Mouse (Mus musculus) heart, embryonic 11.5 days (tissue): ENCODE measurements around the gene Use1. TPM values are rescaled to one million over a fixed set of nuclear protein-coding genes. Genes with fewer than 3 reads are reported as not detected.
"Not testable (repeated sequence)": the region's sequence is repeated elsewhere in the genome, so short reads cannot be mapped to it uniquely, and the experiment has no call there.

ENCODE experiments used
- ATAC-seq: fragments of 200-750 bp; cut with Nextera tagmentation; replicated peaks from 2 replicates; pipeline ENCODE4 v1.8.0; 2017; ENCODE audit warnings: moderate library complexity; ENCODE audit not compliant: insufficient number of reproducible peaks, low FRiP score, low TSS enrichment
- H3K27ac ChIP-seq: fragments of 300-500 bp; sonication (generic); 2 replicates; pipeline ENCODE4 v1.5.1; 2014; ENCODE audit warnings: mild to moderate bottlenecking, low read depth, low read length
- H3K27me3 ChIP-seq: fragments of 300-500 bp; sonication (generic); 2 replicates; pipeline ENCODE4 v1.6.1; 2014; ENCODE audit warnings: mild to moderate bottlenecking, low read length, mixed read lengths; ENCODE audit not compliant: control insufficient read depth, insufficient read depth
- H3K36me3 ChIP-seq: fragments of 300-500 bp; sonication (generic); 2 replicates; pipeline ENCODE4 v1.6.1; 2014; ENCODE audit warnings: mild to moderate bottlenecking, low read length, moderate library complexity, mixed read lengths; ENCODE audit not compliant: control insufficient read depth, insufficient read depth
- H3K4me1 ChIP-seq: fragments of 300-500 bp; sonication (generic); 2 replicates; pipeline ENCODE4 v1.6.1; 2014; ENCODE audit warnings: low read length; ENCODE audit not compliant: control insufficient read depth, insufficient read depth
- H3K4me2 ChIP-seq: fragments of 300-500 bp; sonication (generic); 2 replicates; pipeline ENCODE4 v1.6.1; 2014; ENCODE audit warnings: mild to moderate bottlenecking, moderate library complexity
- H3K4me3 ChIP-seq: fragments of 300-500 bp; sonication (generic); 2 replicates; pipeline ENCODE4 v1.5.1; 2014; ENCODE audit warnings: low read depth, low read length
- H3K9ac ChIP-seq: fragments of 300-500 bp; sonication (generic); 2 replicates; pipeline ENCODE4 v1.6.1; 2014; ENCODE audit warnings: mild to moderate bottlenecking, low read depth, low read length, moderate library complexity
- H3K9me3 ChIP-seq: fragments of 300-500 bp; sonication (generic); replicated peaks from 2 replicates; pipeline ENCODE4 v1.6.1; 2016; ENCODE audit warnings: low read length; ENCODE audit not compliant: control insufficient read depth
- WGBS: fragments of 180-500 bp; shearing (Covaris S2); extraction: QIAGEN DNeasy Blood & Tissue Kit; methylation state at CpG from one replicate; pipeline ENCODE4 v1.1.7; 2014; ENCODE audit not compliant: insufficient replicate concordance; 5-methylcytosine and 5-hydroxymethylcytosine counted together
- polyA plus RNA-seq: library from polyadenylated mRNA; unstranded; fragments of >200 nt; fragmentation: Nextera tagmentation; extraction: Ambion mirVana; gene quantifications from 2 replicates; pipeline ENCODE4 v1.2.1, GENCODE M21; 2014

Use1 gene
- 73.3 and 80.7 TPM in 2 replicates for polyA plus RNA-seq

DNA sequence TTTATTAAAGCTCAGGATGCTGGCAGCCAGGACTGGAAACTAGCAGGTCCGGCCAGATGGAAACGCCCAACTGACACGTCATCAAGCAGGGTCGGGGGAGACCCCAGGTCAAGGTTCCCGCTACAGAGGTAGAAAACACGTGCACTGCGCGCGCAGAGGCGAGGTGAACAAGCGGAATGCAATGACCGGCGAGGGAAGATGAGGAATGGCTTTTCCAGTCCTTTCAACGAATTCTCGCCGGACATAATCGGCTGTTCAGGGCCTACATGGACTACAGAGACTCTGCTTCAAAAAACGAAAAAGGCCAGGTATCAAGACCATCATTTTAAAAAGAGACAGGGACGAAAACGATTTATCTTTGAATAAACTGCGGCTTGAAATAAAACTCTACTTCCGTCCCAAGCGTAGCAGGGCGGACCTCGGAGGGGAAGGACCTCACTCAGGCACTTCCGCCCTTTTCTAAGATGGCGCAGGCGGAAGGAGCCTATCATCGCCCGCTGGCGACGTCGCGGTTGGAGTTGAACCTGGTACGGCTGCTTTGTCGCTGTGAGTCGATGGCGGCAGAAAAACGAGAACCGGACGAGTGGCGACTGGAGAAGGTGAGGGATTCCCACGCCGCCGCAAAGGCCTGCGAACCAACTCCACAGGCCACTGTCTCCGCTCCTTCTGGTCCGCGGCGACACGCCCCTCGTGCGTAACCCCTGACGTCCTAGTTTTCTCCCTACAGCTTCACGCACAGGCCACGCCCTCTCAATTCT is at the start of gene Use1:
Use1 (plus strand) TSS at position 78 of the 758 bp plus-strand sequence.
- H3K4me2 ChIP-seq = peak within 1 kb of the TSS; percentile 63
- no peaks in the 10 kb centered on the region for H3K27me3 ChIP-seq
- H3K4me1 ChIP-seq = peaks cover 15% of the 10 kb centered on the region
- peak within 1 kb of the TSS; percentile 62 for H3K4me3 ChIP-seq
- ATAC-seq = peak; percentile 82
- WGBS = under 1% methylated on average over 56 of the region's 56 CpGs
- no peaks in the 10 kb centered on the region for H3K9me3 ChIP-seq
- H3K36me3 ChIP-seq = peaks cover 6% of the 10 kb centered on the region; the same call in 1 of the 2 replicates
- H3K9ac ChIP-seq = peak within 1 kb of the TSS; percentile 76
- H3K27ac ChIP-seq = peak within 1 kb of the TSS; percentile 88

DNA sequence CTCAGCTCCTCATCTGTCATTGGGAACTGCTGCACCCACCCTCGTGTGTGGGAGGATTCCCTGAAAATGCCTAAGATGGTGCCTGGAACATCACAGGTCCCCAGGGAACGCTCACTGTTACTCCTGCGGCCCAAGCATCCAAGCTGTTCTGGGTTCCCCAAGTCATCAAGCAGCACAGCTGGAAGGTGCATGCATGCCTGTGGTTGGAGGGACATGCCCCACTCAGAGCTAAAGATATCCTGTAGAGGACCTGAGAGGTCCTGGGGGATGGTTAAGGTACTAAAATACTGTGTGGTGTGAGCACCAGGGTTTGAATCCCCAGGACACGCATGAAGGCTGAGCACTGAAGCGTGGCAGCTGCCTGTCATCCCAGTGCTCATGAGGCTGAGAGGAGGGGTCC is 48.0 kb upstream of the Use1 start:
- H3K4me2 ChIP-seq, H3K27ac ChIP-seq, H3K27me3 ChIP-seq, H3K4me1 ChIP-seq, H3K9me3 ChIP-seq, ATAC-seq, H3K9ac ChIP-seq, H3K4me3 ChIP-seq: not testable (repeated sequence)
- WGBS = 90% methylated on average over 5 of the region's 5 CpGs
- peaks cover 12% of the 10 kb centered on the region for H3K36me3 ChIP-seq

DNA sequence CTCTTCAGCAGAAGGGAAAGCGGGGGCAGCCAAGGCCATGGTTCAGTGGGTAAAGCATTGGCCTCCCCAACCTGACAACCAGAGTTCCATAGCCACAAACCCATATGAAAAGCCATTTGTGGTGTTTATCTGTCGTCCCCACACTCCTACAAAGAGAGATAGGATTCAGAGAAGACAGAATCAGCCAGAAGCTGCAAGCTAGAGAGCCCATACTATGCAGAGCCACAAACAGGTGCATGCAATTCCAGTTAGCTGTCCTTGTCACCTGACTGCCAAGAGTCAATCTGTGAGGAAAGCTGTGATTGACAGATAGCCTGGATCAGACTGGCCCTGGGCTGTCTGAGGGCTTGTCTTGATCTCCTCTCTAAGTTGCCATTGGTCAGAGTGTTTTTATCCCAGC is 46.9 kb upstream of the Use1 start:
- H3K27ac ChIP-seq, H3K9ac ChIP-seq, H3K27me3 ChIP-seq, H3K9me3 ChIP-seq, H3K4me1 ChIP-seq, ATAC-seq, H3K4me3 ChIP-seq, H3K4me2 ChIP-seq: not testable (repeated sequence)
- WGBS = 75% methylated on average over 2 of the region's 2 CpGs
- peaks cover 20% of the 10 kb centered on the region for H3K36me3 ChIP-seq

DNA sequence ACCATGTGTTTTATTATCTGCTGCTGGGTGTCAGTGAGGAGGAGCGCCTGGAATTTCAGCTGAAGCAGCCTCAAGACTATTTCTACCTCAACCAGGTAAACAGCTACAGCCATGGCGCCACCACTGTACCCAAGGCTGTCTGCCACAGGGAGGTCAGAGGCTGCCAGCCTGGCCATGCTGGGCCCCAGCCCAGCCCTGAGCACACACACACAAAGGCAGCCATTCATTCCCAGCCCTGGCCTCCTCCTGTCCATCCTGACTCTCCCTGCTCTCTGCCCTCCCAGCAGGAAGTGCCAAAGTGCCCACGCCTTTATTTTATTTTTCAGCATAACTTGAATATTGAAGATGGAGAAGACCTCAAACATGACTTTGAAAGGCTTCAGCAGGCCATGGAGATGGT is 43.7 kb upstream of the Use1 start:
- no peak for ATAC-seq
- Histone ChIP-seq H3K9me3 (no peaks in the 10 kb centered on the region), H3K27me3 (no peaks in the 10 kb centered on the region), H3K4me3 (no peak overlapping the region), H3K27ac (no peak overlapping the region), H3K36me3 (peaks cover 25% of the 10 kb centered on the region), H3K9ac (0 out of 2 replicates have a peak overlapping the region, but pooled peaks have one; percentile 2), H3K4me1 (no peaks in the 10 kb centered on the region), H3K4me2 (no peak overlapping the region)
- 87% methylated on average over 3 of the region's 3 CpGs for WGBS

DNA sequence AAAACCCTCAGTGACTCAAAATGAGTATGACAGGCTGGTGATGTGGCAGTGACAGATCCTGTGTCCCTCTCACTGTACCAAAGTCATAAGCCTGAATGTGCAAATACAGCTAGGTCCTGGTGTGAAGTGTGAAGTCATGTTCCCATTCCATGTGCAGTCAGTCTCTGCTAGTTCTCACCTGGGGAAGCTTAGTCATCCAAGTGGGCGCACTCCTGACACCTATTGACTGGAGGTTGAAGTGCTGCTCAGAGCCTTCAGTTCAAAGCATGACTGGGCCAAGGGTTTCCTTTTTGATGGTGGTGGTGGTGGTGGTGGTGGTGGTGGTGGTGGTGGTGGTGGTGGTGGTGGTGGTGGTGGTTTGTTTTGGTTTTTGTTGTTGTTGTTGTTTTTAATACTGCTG is 41.8 kb upstream of the Use1 start:
- Histone ChIP-seq H3K9ac (no peak overlapping the region), H3K27me3 (no peaks in the 10 kb centered on the region), H3K4me1 (no peaks in the 10 kb centered on the region), H3K4me3 (no peak overlapping the region), H3K36me3 (peaks cover 37% of the 10 kb centered on the region), H3K27ac (no peak overlapping the region), H3K9me3 (no peaks in the 10 kb centered on the region), H3K4me2 (no peak overlapping the region)
- 84% methylated on average over 1 of the region's 1 CpGs for WGBS
- ATAC-seq = no peak

DNA sequence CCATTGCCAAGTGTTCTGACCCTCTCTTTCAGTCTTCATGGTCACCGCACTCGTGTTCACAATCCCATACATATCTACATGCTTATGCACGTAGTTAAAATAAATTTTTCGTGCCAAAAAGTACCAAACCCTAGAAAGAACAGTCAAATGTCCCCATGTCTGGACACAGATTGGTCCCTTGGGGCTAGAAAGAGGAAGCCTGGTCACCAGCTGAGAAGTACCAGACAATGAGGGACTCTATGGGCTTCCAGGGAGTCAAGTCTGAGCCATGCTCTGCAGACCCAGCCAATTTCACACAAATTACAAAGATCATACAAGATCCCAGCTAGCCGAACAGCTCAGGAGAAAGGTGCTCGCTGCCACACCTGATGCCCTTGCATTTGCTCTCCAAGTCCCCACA is 28.8 kb upstream of the Use1 start:
- H3K9ac ChIP-seq, H3K4me3 ChIP-seq, H3K9me3 ChIP-seq, H3K4me2 ChIP-seq, H3K4me1 ChIP-seq, H3K27me3 ChIP-seq, H3K27ac ChIP-seq, ATAC-seq, H3K36me3 ChIP-seq: not testable (repeated sequence)
- WGBS = 96% methylated on average over 6 of the region's 6 CpGs

DNA sequence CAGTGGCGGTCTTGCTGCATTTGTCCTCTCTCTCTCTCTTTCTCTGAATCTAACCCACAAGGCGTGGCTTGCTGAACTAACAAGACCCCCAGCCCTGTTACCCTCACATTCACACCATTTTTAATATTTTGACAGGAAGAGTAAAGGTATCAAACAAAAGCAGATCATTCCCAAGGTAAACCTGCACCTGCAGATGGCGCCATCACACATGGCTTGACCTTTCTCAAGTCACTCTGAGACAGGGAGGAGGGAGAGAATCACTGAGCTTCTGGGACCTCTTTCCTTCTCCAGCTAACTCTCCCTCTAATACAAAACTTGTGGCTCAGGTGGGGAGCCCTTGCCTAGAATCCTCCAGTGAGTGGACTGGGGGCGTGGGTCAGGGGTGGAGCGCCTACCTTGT is 26.0 kb upstream of the Use1 start:
- Histone ChIP-seq H3K9ac (no peak overlapping the region), H3K27me3 (no peaks in the 10 kb centered on the region), H3K4me3 (no peak overlapping the region), H3K4me2 (no peak overlapping the region), H3K36me3 (peaks cover 17% of the 10 kb centered on the region), H3K9me3 (no peaks in the 10 kb centered on the region), H3K4me1 (no peaks in the 10 kb centered on the region), H3K27ac (no peak overlapping the region)
- no peak for ATAC-seq
- WGBS = 71% methylated on average over 5 of the region's 5 CpGs

DNA sequence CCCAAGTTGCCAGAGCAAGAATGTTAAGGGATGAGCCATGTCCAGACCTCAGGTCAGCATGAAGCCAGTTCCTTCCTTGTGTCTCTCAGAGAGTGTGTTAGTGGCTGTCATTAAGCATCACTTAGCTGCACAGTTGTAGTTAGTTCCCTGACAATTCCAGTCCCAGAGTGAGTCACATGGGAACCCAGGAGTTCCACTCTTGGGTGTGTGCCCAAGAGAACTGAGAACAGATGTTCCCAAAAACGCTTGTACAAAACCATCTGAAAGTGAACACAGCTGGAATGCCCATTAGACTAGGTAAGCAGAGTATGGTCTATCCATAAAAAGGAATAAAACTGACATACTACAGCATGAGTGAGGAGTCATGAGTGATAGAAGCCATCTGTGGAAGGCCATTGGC is 20.1 kb upstream of the Use1 start:
- Histone ChIP-seq H3K27ac (no peak overlapping the region), H3K4me3 (no peak overlapping the region), H3K9me3 (no peaks in the 10 kb centered on the region), H3K9ac (no peak overlapping the region), H3K27me3 (no peaks in the 10 kb centered on the region), H3K4me2 (no peak overlapping the region), H3K4me1 (no peaks in the 10 kb centered on the region), H3K36me3 (peaks cover 44% of the 10 kb centered on the region)
- ATAC-seq = no peak
- 88% methylated on average over 1 of the region's 1 CpGs for WGBS

DNA sequence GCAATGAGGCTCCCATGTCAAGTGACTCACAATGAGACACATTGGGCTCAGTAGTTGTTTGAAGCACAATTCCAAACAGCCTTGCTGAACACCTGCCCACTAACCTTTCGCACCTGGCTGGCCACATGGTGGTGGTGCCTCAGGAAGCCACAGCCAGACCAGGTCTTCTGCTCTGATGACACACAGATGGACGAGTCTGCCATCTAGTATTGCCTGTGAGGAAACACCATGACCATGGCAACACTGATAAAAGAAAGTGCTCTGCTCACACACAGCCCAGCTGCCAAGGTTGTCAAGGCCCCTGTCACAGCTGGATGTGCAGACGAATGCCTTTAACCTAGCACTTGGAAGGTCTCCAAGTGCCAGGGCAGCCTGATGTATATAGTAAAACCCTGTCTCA is 15.5 kb upstream of the Use1 start:
- Histone ChIP-seq H3K4me2 (no peak overlapping the region), H3K4me1 (no peaks in the 10 kb centered on the region), H3K27me3 (no peaks in the 10 kb centered on the region), H3K27ac (no peak overlapping the region), H3K4me3 (no peak overlapping the region), H3K9me3 (no peaks in the 10 kb centered on the region), H3K36me3 (peaks cover 49% of the 10 kb centered on the region), H3K9ac (no peak overlapping the region)
- ATAC-seq = no peak
- 49% methylated on average over 3 of the region's 3 CpGs for WGBS
